Mouse (Mus musculus): Measurements from ENCODE around the gene Rnf5.

DNA sequence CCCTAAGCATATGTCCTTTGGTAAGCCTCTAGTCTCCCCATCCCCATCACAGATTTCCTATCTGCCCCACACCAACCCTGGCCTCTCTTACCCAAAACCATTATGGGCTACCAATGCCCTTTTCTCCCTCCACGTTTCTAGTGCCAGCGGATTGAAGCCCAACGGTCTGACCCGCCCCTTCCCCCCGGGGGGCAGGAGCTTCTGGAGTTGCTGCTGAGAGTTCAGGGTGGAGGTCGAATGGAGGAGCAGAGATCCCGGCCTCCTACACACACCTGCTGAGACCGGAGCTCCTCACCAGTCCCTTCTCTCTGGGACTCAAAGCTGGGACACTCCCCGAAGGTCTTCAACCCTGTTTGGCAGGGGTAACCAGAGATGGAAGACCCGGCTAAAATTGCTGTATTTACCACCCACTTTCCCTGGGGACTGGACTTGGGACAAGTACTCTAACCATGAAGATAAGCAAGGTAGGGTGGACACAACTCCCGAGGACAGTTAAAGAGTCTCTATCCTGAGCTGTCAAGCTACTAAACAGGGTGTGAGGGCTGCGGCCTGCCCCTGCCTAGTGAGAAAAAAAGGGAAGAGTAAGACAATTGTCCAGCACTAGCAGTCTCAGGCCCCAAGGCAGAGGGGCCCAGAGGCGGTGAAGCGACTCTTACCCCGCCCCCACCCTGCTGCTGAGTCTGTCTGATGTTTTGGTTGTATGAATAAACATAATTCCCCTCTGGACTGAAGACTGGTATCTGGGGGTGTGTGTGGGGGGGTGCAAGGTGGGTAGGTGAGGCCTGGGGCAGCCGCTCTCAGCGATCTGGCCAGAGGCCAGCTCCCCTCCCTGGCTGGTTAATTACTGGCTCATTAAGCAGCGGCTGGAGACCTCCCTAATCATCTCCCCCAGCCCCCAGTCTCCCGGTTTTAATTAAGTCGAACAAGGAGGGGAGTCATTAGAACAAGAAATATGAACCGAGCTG lies 12.2 kb downstream of the Rnf5 start, which contains the start of gene Pbx2:
- TF ChIP-seq CTCF (IDR thresholded peaks at IDR 0.05; ENCODE audit: borderline replicate concordance, insufficient read depth, low read length): no peak
- TF ChIP-seq POLR2A (IDR thresholded peaks at IDR 0.05; ENCODE audit: low read depth, low read length): no peak

Data from embryonic fibroblast, embryonic 13.5 days (primary cell).